Mouse (Mus musculus) spleen, adult 2 months (tissue): ENCODE measurements at regions not wholly inside any gene's neighbourhood (a gene's known extent, or its start where the extent isn't known, plus 50 kb on each side); places are given as distances from the start of the nearest gene placed in this dataset.

Experiments used
- CTCF ChIP-seq: fragments of 200-500 bp; IDR thresholded peaks from 2 replicates; pipeline ENCODE4 v1.5.1; 2011; ENCODE audit warnings: mild to moderate bottlenecking, inconsistent platforms; ENCODE audit not compliant: insufficient read depth, insufficient read length, insufficient replicate concordance; ENCODE audit errors: extremely low read depth
- POLR2A ChIP-seq: fragments of 200-500 bp; IDR thresholded peaks from 2 replicates; pipeline ENCODE4 v1.6.1; 2011; ENCODE audit warnings: low read depth, low read length, inconsistent platforms

DNA sequence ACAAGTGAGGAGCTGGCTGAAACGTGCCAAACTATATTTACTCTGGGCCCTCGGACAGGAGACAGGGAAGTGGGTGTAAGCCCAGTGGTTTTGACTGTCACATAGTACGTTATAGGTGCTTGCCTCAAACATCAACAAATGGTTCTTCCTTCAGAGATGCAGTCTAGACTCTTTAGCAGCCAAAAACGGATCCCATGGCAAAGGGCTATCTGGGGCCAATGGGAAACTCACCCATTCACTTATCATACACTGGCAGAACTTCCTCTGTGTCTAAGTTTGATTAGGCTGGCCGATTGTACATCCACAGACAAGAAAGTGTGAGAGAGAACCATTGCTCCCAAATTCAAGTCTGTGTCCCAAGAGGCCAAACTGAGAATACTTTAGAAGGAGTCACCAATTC is 115.9 kb downstream of the Pja1 start:
- TF ChIP-seq POLR2A (no peak), CTCF (no peak)
